Mouse (Mus musculus): ENCODE data around the gene Parva.

DNA sequence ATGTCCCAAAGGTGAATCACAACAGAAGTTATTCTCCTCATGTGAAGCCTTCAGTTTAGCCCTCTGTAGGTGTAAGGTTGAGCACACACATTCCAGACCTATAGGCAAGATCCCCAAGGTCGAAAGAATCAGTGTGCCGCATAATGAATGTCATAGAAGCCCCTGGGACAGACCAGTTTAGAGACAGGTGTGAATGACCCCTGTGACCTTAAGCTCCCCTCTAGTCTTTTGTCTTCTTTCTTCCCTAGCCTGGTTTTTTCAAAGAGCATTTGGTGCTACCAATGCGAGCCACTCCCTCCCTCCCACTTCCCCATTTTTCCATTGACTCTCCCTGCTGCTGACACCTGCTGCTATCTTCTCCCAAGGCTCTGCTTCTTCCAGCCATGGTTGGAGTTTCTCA lies 121.8 kb downstream of the Parva start:
- no peak for TF ChIP-seq POLR2A (IDR thresholded peaks at IDR 0.05; ENCODE audit: low read depth, low read length)
- TF ChIP-seq CTCF (IDR thresholded peaks at IDR 0.05; ENCODE audit: borderline replicate concordance, insufficient read depth, low read length) = no peak

Data from embryonic fibroblast, embryonic 13.5 days (primary cell).